Mouse (Mus musculus) mesoderm, embryonic 11.5 days (tissue): ENCODE data around the gene Tpbg.
A peak's percentile ranks its signal among the peaks of the same experiment; 100 is the strongest.
"Not testable (repeated sequence)": the region's sequence is repeated elsewhere in the genome, so short reads cannot be mapped to it uniquely, and the experiment has no call there.

ENCODE experiments used
- DNase-seq: peaks from one replicate; pipeline ENCODE4 v3.0.0-alpha.2; 2012; ENCODE audit warnings: low read depth, low spot score

Tpbg gene

GRCm38 (mm10) chr9:85842351-85843011 lies at the start of gene Tpbg:
Gene Tpbg (plus strand): TSS chr9:85842380.
- peak; percentile 70 for DNase-seq

GRCm38 (mm10) chr9:85801986-85802385 lies 40.2 kb upstream of the Tpbg start:
- DNase-seq: not testable (repeated sequence)

GRCm38 (mm10) chr9:85802563-85802962 lies 39.6 kb upstream of the Tpbg start:
- DNase-seq: no peak

- DNase-seq: no peak
Measured at GRCm38 (mm10) chr9:85806411-85806810, 35.8 kb upstream of the Tpbg start.

GRCm38 (mm10) chr9:85809246-85809645 lies 32.9 kb upstream of the Tpbg start:
- DNase-seq: no peak

GRCm38 (mm10) chr9:85820829-85821228 lies 21.4 kb upstream of the Tpbg start:
- no peak for DNase-seq

GRCm38 (mm10) chr9:85835521-85836425 lies 6.4 kb upstream of the Tpbg start:
- DNase-seq: no peak

GRCm38 (mm10) chr9:85839626-85840025 lies 2.6 kb upstream of the Tpbg start:
- DNase-seq: no peak

- DNase-seq: peak; percentile 75
Measured at GRCm38 (mm10) chr9:85841891-85842290, 289 bp upstream of the Tpbg start.

- DNase-seq: peak; percentile 68
Measured at GRCm38 (mm10) chr9:85843031-85843890, 1.1 kb downstream of the Tpbg start.

- peak; percentile 40 for DNase-seq
Measured at GRCm38 (mm10) chr9:85843891-85844646, 1.9 kb downstream of the Tpbg start.

- no peak for DNase-seq
Measured at GRCm38 (mm10) chr9:85844647-85844983, 2.4 kb downstream of the Tpbg start.

GRCm38 (mm10) chr9:85846186-85846585 lies 4.0 kb downstream of the Tpbg start:
- no peak for DNase-seq

- no peak for DNase-seq
Measured at GRCm38 (mm10) chr9:85854780-85855179, 12.6 kb downstream of the Tpbg start.

GRCm38 (mm10) chr9:85856511-85856910 lies 14.3 kb downstream of the Tpbg start:
- DNase-seq: no peak

GRCm38 (mm10) chr9:85861065-85861464 lies 18.9 kb downstream of the Tpbg start:
- no peak for DNase-seq

GRCm38 (mm10) chr9:85862562-85862961 lies 20.4 kb downstream of the Tpbg start:
- no peak for DNase-seq

GRCm38 (mm10) chr9:85872908-85873307 lies 30.7 kb downstream of the Tpbg start:
- DNase-seq: no peak

- no peak for DNase-seq
Measured at GRCm38 (mm10) chr9:85893681-85894080, 51.5 kb downstream of the Tpbg start.
